Mouse (Mus musculus): ENCODE measurements around the gene Fcer1g. TPM values are rescaled to one million over a fixed set of nuclear protein-coding genes. Genes with fewer than 3 reads are reported as not detected.

The Fcer1g gene
- polyA plus RNA-seq, 1 experiment from 2014 or later, result 19.3 TPM

DNA sequence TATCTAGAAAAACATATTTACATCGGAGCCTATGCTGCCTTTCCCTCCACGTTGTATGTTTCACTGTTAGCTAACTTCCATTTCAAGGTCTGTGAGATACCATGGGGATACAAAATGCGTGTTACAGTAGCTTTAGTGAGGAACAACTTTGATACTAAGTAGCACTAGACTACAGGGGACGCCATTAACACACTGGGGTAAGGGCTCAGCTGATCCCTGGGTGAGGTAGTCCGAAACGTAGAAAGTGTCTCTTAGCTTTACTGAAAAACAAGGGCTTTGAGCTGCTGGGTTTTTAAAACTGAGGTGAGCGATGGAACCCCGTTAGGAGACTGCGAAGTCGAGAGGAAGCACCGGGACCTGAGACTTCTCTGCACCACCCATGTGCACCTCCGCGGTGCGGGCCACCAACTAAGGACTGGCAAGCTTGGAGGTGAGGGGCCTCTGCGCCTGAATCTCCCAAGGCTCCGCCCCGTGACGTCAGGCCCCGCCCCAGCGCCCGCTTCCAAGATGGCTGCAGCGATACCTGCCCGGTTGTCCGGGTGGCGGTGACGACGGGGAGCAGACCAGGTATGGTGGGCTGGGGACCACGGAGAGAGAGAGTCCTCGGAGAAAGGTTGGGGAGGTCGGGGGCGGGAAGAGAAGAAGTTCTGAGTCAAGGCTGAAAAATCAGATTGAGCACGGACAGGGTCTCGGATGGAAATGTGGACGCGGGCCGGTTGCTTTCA is 35.8 kb upstream of the Fcer1g start, which contains the start of gene B4galt3:
Gene B4galt3, plus strand, starts transcription at position 481 of the 725 bp plus-strand sequence.
- H3K27ac ChIP-seq (ENCODE audit: low read length), result peak within 1 kb of the TSS; percentile 70
- peaks cover 19% of the 10 kb centered on the region for H3K36me3 ChIP-seq (ENCODE audit: control insufficient read depth, insufficient read depth, low read length)
- ATAC-seq, result peak; percentile 95
- peak within 1 kb of the TSS; percentile 83 for H3K4me3 ChIP-seq (ENCODE audit: low read depth, low read length)
- WGBS, result 4% methylated on average over 36 of the region's 36 CpGs
- peaks cover 17% of the 10 kb centered on the region for H3K4me1 ChIP-seq (ENCODE audit: control insufficient read depth, insufficient read depth, low read length)
- no peaks in the 10 kb centered on the region for H3K27me3 ChIP-seq (ENCODE audit: control insufficient read depth, insufficient read depth, low read depth, low read length)
- peak within 1 kb of the TSS; percentile 75 for H3K4me2 ChIP-seq (ENCODE audit: low read length)
- no peaks in the 10 kb centered on the region for H3K9me3 ChIP-seq (replicated peaks; ENCODE audit: control insufficient read depth, low read length, poor library complexity, severe bottlenecking)
- peak within 1 kb of the TSS; percentile 82 for H3K9ac ChIP-seq (ENCODE audit: low read depth, low read length)

DNA sequence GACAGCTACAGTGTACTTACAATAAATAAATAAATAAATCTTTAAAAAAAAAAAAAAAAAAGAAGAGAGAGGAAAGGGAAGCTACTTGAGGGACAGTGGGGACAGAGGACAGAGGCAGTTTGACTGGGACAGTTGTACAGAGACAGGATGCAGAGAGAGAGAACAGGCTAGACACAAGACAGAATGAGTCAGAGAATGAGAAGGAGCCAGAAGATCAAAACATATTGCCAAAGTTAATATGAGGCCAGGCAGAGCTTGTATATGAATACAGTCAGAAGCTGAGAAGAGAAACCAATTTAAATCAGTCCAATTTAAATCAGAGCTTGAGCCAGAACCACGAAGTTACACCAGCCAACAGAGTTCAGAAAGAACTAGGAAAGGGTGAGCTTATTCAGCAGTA is 34.2 kb upstream of the Fcer1g start:
- no peak for ATAC-seq
- Histone ChIP-seq H3K36me3 (ENCODE audit: control insufficient read depth, insufficient read depth, low read length) (peaks cover 8% of the 10 kb centered on the region), H3K27ac (ENCODE audit: low read length) (no peak overlapping the region), H3K9me3 (replicated peaks; ENCODE audit: control insufficient read depth, low read length, poor library complexity, severe bottlenecking) (no peaks in the 10 kb centered on the region), H3K4me2 (ENCODE audit: low read length) (no peak overlapping the region), H3K4me1 (ENCODE audit: control insufficient read depth, insufficient read depth, low read length) (peaks cover 20% of the 10 kb centered on the region), H3K9ac (ENCODE audit: low read depth, low read length) (no peak overlapping the region), H3K27me3 (ENCODE audit: control insufficient read depth, insufficient read depth, low read depth, low read length) (no peaks in the 10 kb centered on the region), H3K4me3 (ENCODE audit: low read depth, low read length) (no peak overlapping the region)
- WGBS, result 61% methylated on average over 1 of the region's 1 CpGs

DNA sequence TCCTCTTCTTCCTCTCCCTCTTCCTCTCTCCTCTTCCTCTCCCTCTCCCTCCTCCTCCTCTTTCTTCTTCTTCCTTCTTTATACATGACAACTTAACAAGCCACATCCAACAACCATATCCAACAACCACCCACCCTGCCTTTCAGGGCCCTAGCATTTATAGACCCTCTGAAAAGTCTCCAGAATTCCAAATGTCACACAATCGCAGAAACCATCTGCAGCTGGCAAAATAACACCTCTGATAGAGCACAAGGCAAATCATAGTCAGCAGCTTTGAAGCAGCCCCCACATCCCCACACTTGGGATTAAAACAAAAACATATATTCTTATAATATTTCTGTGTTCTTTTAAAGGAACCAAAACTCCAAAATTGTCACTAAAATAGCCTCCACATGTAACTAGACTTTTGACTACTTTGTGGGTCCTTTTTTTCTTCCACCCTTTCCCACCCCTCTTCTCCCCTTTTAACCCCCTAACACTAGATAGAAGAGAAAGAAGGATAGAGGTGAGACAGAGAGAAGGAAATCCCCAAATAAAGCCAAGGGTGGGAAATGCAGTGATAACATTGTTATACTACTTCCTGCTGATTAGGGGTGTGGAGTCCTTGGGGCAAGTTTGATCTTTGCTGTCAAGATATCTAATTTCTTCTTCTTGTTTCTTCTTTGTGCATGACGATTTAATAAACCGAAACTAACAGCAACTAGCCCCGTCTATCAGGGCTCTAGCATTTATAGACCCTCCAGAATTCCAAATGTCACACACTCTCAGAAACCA is 32.0 kb upstream of the Fcer1g start:
- Histone ChIP-seq H3K9me3 (replicated peaks; ENCODE audit: control insufficient read depth, low read length, poor library complexity, severe bottlenecking) (no peaks in the 10 kb centered on the region), H3K4me2 (ENCODE audit: low read length) (no peak overlapping the region), H3K9ac (ENCODE audit: low read depth, low read length) (no peak overlapping the region), H3K4me3 (ENCODE audit: low read depth, low read length) (no peak overlapping the region), H3K27ac (ENCODE audit: low read length) (no peak overlapping the region), H3K36me3 (ENCODE audit: control insufficient read depth, insufficient read depth, low read length) (no peaks in the 10 kb centered on the region), H3K27me3 (ENCODE audit: control insufficient read depth, insufficient read depth, low read depth, low read length) (no peaks in the 10 kb centered on the region), H3K4me1 (ENCODE audit: control insufficient read depth, insufficient read depth, low read length) (peaks cover 21% of the 10 kb centered on the region)
- WGBS, result 85% methylated on average over 4 of the region's 4 CpGs
- no peak for ATAC-seq

DNA sequence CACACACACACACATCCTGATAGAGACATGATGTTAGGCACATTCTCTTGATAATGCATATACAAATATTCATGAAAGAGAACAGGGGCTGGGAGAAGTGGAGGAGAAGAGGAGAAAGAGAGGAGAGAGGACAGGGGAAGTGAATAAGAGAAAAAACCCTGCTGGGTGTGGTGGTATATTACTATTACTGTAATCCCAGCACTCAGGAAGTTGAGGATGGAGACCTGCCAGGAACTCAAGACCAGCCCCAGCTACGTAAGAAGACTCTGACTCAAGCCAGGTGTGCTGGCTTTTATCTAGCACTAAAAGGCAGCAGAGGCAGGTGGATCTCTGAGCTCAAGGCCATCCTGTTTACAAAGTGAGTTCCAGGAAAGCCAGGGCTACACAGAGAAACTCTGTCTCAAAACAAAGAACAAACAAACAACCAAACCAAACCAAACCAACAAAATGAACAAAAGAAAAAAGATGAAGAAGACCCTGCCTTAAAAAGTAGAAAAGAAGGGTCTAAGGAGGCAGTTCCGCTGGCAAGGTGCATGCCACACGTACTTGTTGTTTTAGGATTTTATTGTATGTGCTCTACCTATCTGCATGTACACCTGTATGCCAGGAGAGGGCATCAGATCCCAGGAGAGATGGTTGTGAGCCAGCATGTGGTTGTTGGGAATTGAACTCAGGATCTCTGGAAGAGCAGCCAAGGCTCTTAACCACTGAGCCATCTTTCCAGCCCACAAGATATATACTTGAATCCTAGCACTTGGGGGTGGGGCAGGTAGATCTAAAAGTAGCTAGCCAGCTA is 29.7 kb upstream of the Fcer1g start:
- peak; percentile 15 for ATAC-seq
- 85% methylated on average over 3 of the region's 3 CpGs for WGBS
- Histone ChIP-seq H3K36me3 (ENCODE audit: control insufficient read depth, insufficient read depth, low read length) (no peaks in the 10 kb centered on the region), H3K27me3 (ENCODE audit: control insufficient read depth, insufficient read depth, low read depth, low read length) (no peaks in the 10 kb centered on the region), H3K4me2 (ENCODE audit: low read length) (peak overlapping the region; percentile 60), H3K9ac (ENCODE audit: low read depth, low read length) (no peak overlapping the region), H3K4me1 (ENCODE audit: control insufficient read depth, insufficient read depth, low read length) (peaks cover 13% of the 10 kb centered on the region), H3K4me3 (ENCODE audit: low read depth, low read length) (no peak overlapping the region), H3K27ac (ENCODE audit: low read length) (peak overlapping the region; percentile 74), H3K9me3 (replicated peaks; ENCODE audit: control insufficient read depth, low read length, poor library complexity, severe bottlenecking) (no peaks in the 10 kb centered on the region)

DNA sequence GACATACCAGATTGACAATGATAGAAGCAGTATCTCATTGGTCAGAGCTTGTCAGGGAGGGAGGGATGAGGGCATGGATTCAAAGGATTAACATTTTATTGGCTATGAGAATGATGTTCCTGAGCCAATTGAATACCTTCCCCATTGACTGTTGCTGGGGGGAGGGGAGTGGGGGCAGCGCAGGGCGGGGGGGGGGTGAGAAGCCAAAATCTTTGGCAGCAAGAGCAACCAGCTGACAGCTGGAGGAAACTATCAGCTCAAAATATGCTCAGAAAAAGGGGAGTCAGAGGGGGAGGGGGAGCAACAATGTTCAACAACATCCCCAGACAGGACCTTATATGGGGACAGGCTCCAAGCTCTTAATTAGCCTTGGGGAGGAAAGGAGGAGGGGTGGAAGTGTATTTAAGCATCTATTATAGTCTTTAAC is 29.0 kb upstream of the Fcer1g start:
- WGBS, result 8% methylated on average over 2 of the region's 2 CpGs
- ATAC-seq, result peak; percentile 95
- H3K4me2 ChIP-seq (ENCODE audit: low read length), result peak overlapping the region; percentile 60
- no peaks in the 10 kb centered on the region for H3K9me3 ChIP-seq (replicated peaks; ENCODE audit: control insufficient read depth, low read length, poor library complexity, severe bottlenecking)
- 0 out of 2 replicates have a peak overlapping the region, but pooled peaks have one; percentile 31 for H3K9ac ChIP-seq (ENCODE audit: low read depth, low read length)
- H3K27ac ChIP-seq (ENCODE audit: low read length), result peak overlapping the region; percentile 74
- no peaks in the 10 kb centered on the region for H3K27me3 ChIP-seq (ENCODE audit: control insufficient read depth, insufficient read depth, low read depth, low read length)
- H3K36me3 ChIP-seq (ENCODE audit: control insufficient read depth, insufficient read depth, low read length), result no peaks in the 10 kb centered on the region
- H3K4me3 ChIP-seq (ENCODE audit: low read depth, low read length), result peak overlapping the region; percentile 35; the same call in 1 of the 2 replicates
- H3K4me1 ChIP-seq (ENCODE audit: control insufficient read depth, insufficient read depth, low read length), result peaks cover 13% of the 10 kb centered on the region

DNA sequence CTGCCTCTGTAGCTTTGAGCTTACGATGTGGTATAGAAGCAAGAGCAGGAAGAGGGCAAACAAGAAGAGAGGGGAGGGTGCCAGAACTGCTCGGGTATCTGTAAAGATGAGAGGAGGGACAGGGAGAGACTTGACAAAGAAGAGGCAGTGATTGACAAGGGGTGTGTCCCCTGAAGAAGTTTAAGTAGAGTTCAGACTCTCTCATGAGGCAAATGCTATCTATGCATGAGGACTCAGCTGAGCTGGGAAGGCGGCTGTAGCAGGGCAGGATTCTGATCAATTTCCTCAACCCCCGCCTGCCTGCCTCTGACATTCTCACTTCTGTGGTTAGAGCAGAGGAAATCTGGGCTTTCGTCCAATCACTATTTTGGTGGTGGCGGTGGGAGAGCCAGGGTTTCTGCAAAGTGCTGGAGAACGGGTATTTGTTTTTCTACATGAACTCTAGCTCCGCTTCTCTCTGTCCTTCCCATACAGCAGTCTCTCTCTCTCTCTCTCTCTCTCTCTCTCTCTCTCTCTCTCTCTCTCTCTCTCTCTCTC is 28.5 kb upstream of the Fcer1g start:
- no peaks in the 10 kb centered on the region for H3K9me3 ChIP-seq (replicated peaks; ENCODE audit: control insufficient read depth, low read length, poor library complexity, severe bottlenecking)
- ATAC-seq, result peak; percentile 81
- H3K4me3 ChIP-seq (ENCODE audit: low read depth, low read length), result peak overlapping the region; percentile 35
- H3K36me3 ChIP-seq (ENCODE audit: control insufficient read depth, insufficient read depth, low read length), result no peaks in the 10 kb centered on the region
- no peaks in the 10 kb centered on the region for H3K27me3 ChIP-seq (ENCODE audit: control insufficient read depth, insufficient read depth, low read depth, low read length)
- peak overlapping the region; percentile 81 for H3K27ac ChIP-seq (ENCODE audit: low read length)
- H3K9ac ChIP-seq (ENCODE audit: low read depth, low read length), result peak overlapping the region; percentile 30; the same call in 1 of the 2 replicates
- WGBS, result 6% methylated on average over 8 of the region's 8 CpGs
- peak overlapping the region; percentile 60 for H3K4me2 ChIP-seq (ENCODE audit: low read length)
- H3K4me1 ChIP-seq (ENCODE audit: control insufficient read depth, insufficient read depth, low read length), result peaks cover 13% of the 10 kb centered on the region

DNA sequence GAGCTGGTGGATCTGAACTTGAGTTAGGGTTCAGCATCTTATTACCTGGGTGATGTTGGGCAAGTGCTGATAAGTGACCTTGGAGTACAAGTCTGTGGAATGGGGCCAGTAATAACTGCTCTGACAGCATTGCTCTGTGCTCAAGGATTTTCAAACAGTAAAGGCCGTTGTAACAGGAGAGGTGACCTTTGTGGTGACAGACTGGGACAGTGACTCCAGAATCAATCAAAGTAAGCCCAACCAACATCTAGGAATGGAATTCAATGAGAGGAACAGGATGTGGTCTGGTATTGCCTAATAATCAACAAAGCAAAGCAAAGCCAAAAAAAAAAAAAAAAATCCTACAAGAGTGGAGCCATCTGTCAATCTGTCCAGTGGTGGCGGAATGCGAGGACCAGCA is 26.2 kb upstream of the Fcer1g start:
- H3K27me3 ChIP-seq (ENCODE audit: control insufficient read depth, insufficient read depth, low read depth, low read length), result no peaks in the 10 kb centered on the region
- H3K4me1 ChIP-seq (ENCODE audit: control insufficient read depth, insufficient read depth, low read length), result peaks cover 13% of the 10 kb centered on the region
- 86% methylated on average over 3 of the region's 3 CpGs for WGBS
- no peak overlapping the region for H3K9ac ChIP-seq (ENCODE audit: low read depth, low read length)
- H3K27ac ChIP-seq (ENCODE audit: low read length), result no peak overlapping the region
- H3K4me2 ChIP-seq (ENCODE audit: low read length), result no peak overlapping the region
- H3K4me3 ChIP-seq (ENCODE audit: low read depth, low read length), result no peak overlapping the region
- H3K9me3 ChIP-seq (replicated peaks; ENCODE audit: control insufficient read depth, low read length, poor library complexity, severe bottlenecking), result no peaks in the 10 kb centered on the region
- no peak for ATAC-seq
- H3K36me3 ChIP-seq (ENCODE audit: control insufficient read depth, insufficient read depth, low read length), result no peaks in the 10 kb centered on the region

DNA sequence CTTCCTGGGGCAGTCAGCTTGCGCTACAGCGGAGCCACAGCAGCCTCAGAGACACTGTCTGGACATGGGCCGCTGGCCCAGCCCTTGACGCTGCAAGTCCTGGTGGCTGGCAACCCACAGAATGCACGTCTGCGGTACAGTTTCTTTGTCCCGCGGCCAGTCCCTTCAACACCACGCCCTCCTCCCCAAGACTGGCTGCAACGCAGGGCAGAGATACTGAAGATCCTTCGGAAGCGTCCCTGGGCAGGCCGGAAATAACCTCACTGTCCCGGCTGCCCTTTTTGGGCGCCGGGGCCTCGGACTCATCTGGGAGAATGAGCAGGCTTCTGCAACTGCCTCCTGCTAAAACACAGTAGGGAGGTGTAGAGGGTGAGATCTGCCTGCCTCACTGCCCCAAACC is 24.8 kb upstream of the Fcer1g start:
- Histone ChIP-seq H3K4me1 (ENCODE audit: control insufficient read depth, insufficient read depth, low read length) (peaks cover 13% of the 10 kb centered on the region), H3K27me3 (ENCODE audit: control insufficient read depth, insufficient read depth, low read depth, low read length) (no peaks in the 10 kb centered on the region), H3K27ac (ENCODE audit: low read length) (no peak overlapping the region), H3K4me3 (ENCODE audit: low read depth, low read length) (no peak overlapping the region), H3K36me3 (ENCODE audit: control insufficient read depth, insufficient read depth, low read length) (no peaks in the 10 kb centered on the region), H3K9me3 (replicated peaks; ENCODE audit: control insufficient read depth, low read length, poor library complexity, severe bottlenecking) (no peaks in the 10 kb centered on the region), H3K4me2 (ENCODE audit: low read length) (no peak overlapping the region), H3K9ac (ENCODE audit: low read depth, low read length) (no peak overlapping the region)
- ATAC-seq, result no peak
- WGBS, result 87% methylated on average over 17 of the region's 17 CpGs

Measured in midbrain, embryonic 16.5 days (tissue).